Mouse (Mus musculus) limb, embryonic 14.5 days (tissue): ENCODE data around the gene Shc1. TPM values are rescaled to one million over a fixed set of nuclear protein-coding genes. Genes with fewer than 3 reads are reported as not detected.

Source experiments
- ATAC-seq: fragments of 200-750 bp; cut with Nextera tagmentation; 2 replicates; pipeline ENCODE4 v1.8.0; 2017; ENCODE audit warnings: low read depth, moderate number of reproducible peaks, moderate TSS enrichment; ENCODE audit not compliant: low FRiP score
- DNase-seq: peaks from one replicate; pipeline ENCODE4 v3.0.0-alpha.2; 2015; ENCODE audit warnings: low spot score
- H3K27ac ChIP-seq: fragments of 300-500 bp; sonication (generic); replicated peaks from 2 replicates; pipeline ENCODE4 v1.5.1; 2014; ENCODE audit warnings: low read depth, mild to moderate bottlenecking, low read length, moderate library complexity, mixed read lengths
- H3K27me3 ChIP-seq: fragments of 300-500 bp; sonication (generic); 2 replicates; pipeline ENCODE4 v1.6.1; 2014; ENCODE audit warnings: low read length, mixed read lengths; ENCODE audit not compliant: control insufficient read depth, insufficient read depth
- H3K36me3 ChIP-seq: fragments of 300-500 bp; sonication (generic); 2 replicates; pipeline ENCODE4 v1.6.1; 2014; ENCODE audit warnings: mild to moderate bottlenecking, low read length, moderate library complexity, mixed read lengths; ENCODE audit not compliant: control insufficient read depth, insufficient read depth
- H3K4me1 ChIP-seq: fragments of 300-500 bp; sonication (generic); 2 replicates; pipeline ENCODE4 v1.6.1; 2014; ENCODE audit warnings: antibody characterized with exemption, low read length, mixed read lengths; ENCODE audit not compliant: control insufficient read depth, insufficient read depth
- H3K4me2 ChIP-seq: fragments of 300-500 bp; sonication (generic); replicated peaks from 2 replicates; pipeline ENCODE4 v1.6.1; 2014; ENCODE audit warnings: low read depth, mild to moderate bottlenecking, low read length, moderate library complexity; ENCODE audit not compliant: severe bottlenecking
- H3K4me3 ChIP-seq: fragments of 300-500 bp; sonication (generic); replicated peaks from 2 replicates; pipeline ENCODE4 v1.5.1; 2014; ENCODE audit warnings: low read length
- H3K9ac ChIP-seq: fragments of 300-500 bp; sonication (generic); 2 replicates; pipeline ENCODE4 v1.6.1; 2014; ENCODE audit warnings: mild to moderate bottlenecking, low read depth, low read length, moderate library complexity; ENCODE audit not compliant: severe bottlenecking
- H3K9me3 ChIP-seq: fragments of 300-500 bp; sonication (generic); 2 replicates; pipeline ENCODE4 v1.6.1; 2016; ENCODE audit warnings: low read length; ENCODE audit not compliant: control insufficient read depth
- POLR2A ChIP-seq: fragments of 200-500 bp; IDR thresholded peaks from 2 replicates; pipeline ENCODE4 v1.8.0; 2012; ENCODE audit warnings: inconsistent platforms, mild to moderate bottlenecking, moderate library complexity, borderline replicate concordance; ENCODE audit not compliant: insufficient read depth, insufficient read length; ENCODE audit errors: extremely low read depth
- WGBS: fragments of 180-500 bp; shearing (Covaris S2); extraction: QIAGEN DNeasy Blood & Tissue Kit; methylation state at CpG from one replicate; pipeline ENCODE4 v1.1.7; 2014; 5-methylcytosine and 5-hydroxymethylcytosine counted together
- polyA plus RNA-seq, 2 experiments: library from polyadenylated mRNA; depleted of rRNA in 1 of 2; stranded (reverse) in 1 of 2; unstranded in 1 of 2; fragments of >200 nt; fragmentation: Nextera tagmentation in 1 of 2; extraction: Ambion mirVana in 1 of 2; gene quantifications; 2 replicates each; pipeline versions ENCODE4 v1.2.1 to v1.2.3; 2012 to 2014

The Shc1 gene
- polyA plus RNA-seq, 2 experiments = 72.5 to 134 TPM

GRCm38 (mm10) chr3:89401329-89401728, 16.9 kb upstream of the Shc1 start:
- H3K27me3 ChIP-seq = no peaks in the 10 kb centered on the region
- H3K4me3 ChIP-seq = no peak overlapping the region
- no peak overlapping the region for H3K27ac ChIP-seq
- TF ChIP-seq POLR2A = no peak
- no peak for DNase-seq
- H3K9ac ChIP-seq = no peak overlapping the region
- ATAC-seq = no peak
- H3K36me3 ChIP-seq = peaks cover 33% of the 10 kb centered on the region
- WGBS = 81% methylated on average over 7 of the region's 7 CpGs
- H3K4me2 ChIP-seq = no peak overlapping the region
- H3K9me3 ChIP-seq = no peaks in the 10 kb centered on the region
- H3K4me1 ChIP-seq = peaks cover 6% of the 10 kb centered on the region

- WGBS = 87% methylated on average over 5 of the region's 5 CpGs
- H3K9ac ChIP-seq = no peak within 1 kb of the TSS
- H3K4me1 ChIP-seq = no peaks in the 10 kb centered on the region
These were observed 15.6 kb upstream of the Shc1 start, which contains the start of gene Lenep for GRCm38 (mm10) chr3:89402693-89403092. Lenep (minus strand) TSS chr3:89402793.

GRCm38 (mm10) chr3:89406887-89407286, 11.4 kb upstream of the Shc1 start:
- peaks cover 38% of the 10 kb centered on the region for H3K36me3 ChIP-seq
- no peak overlapping the region for H3K4me3 ChIP-seq
- no peak for ATAC-seq
- TF ChIP-seq POLR2A = no peak
- no peak for DNase-seq
- peaks cover 7% of the 10 kb centered on the region for H3K4me1 ChIP-seq
- no peaks in the 10 kb centered on the region for H3K27me3 ChIP-seq
- 92% methylated on average over 6 of the region's 6 CpGs for WGBS
- no peak overlapping the region for H3K27ac ChIP-seq
- H3K9ac ChIP-seq = no peak overlapping the region
- no peak overlapping the region for H3K4me2 ChIP-seq
- H3K9me3 ChIP-seq = no peaks in the 10 kb centered on the region

More at GRCm38 (mm10) chr3:89402693-89403092, 15.6 kb upstream of the Shc1 start, which contains the start of gene Lenep:
- no peak within 1 kb of the TSS for H3K4me3 ChIP-seq
- H3K9me3 ChIP-seq = no peaks in the 10 kb centered on the region
- H3K4me2 ChIP-seq = no peak within 1 kb of the TSS
- no peak within 1 kb of the TSS for H3K27ac ChIP-seq
- ATAC-seq (no peak), DNase-seq (no peak)
- TF ChIP-seq POLR2A = no peak
- H3K36me3 ChIP-seq = peaks cover 33% of the 10 kb centered on the region
- H3K27me3 ChIP-seq = no peaks in the 10 kb centered on the region

GRCm38 (mm10) chr3:89408448-89408847, 9.8 kb upstream of the Shc1 start:
- Histone ChIP-seq H3K4me2 (no peak overlapping the region), H3K4me1 (peaks cover 7% of the 10 kb centered on the region), H3K9me3 (no peaks in the 10 kb centered on the region), H3K4me3 (no peak overlapping the region), H3K9ac (no peak overlapping the region), H3K36me3 (peaks cover 26% of the 10 kb centered on the region), H3K27ac (no peak overlapping the region), H3K27me3 (no peaks in the 10 kb centered on the region)
- DNase-seq (no peak), ATAC-seq (no peak)
- no peak for TF ChIP-seq POLR2A
- WGBS = 68% methylated on average over 16 of the region's 16 CpGs

GRCm38 (mm10) chr3:89409701-89410100, 8.5 kb upstream of the Shc1 start:
- 91% methylated on average over 3 of the region's 3 CpGs for WGBS

GRCm38 (mm10) chr3:89410864-89411263, 7.4 kb upstream of the Shc1 start:
- WGBS = 77% methylated on average over 10 of the region's 10 CpGs
- peak overlapping the region; percentile 72 for H3K4me2 ChIP-seq
- peaks cover 7% of the 10 kb centered on the region for H3K4me1 ChIP-seq
- no peaks in the 10 kb centered on the region for H3K9me3 ChIP-seq
- H3K27me3 ChIP-seq = no peaks in the 10 kb centered on the region
- H3K4me3 ChIP-seq = peak overlapping the region; percentile 50
- ATAC-seq (no peak), DNase-seq (no peak)
- H3K36me3 ChIP-seq = peaks cover 31% of the 10 kb centered on the region
- no peak for TF ChIP-seq POLR2A
- H3K9ac ChIP-seq = peak overlapping the region; percentile 21; the same call in 1 of the 2 replicates
- H3K27ac ChIP-seq = no peak overlapping the region

More at GRCm38 (mm10) chr3:89409701-89410100, 8.5 kb upstream of the Shc1 start:
- peaks cover 7% of the 10 kb centered on the region for H3K4me1 ChIP-seq
- H3K9me3 ChIP-seq = no peaks in the 10 kb centered on the region
- DNase-seq = no peak
- no peak overlapping the region for H3K4me3 ChIP-seq
- ATAC-seq = no peak
- H3K27ac ChIP-seq = no peak overlapping the region
- H3K27me3 ChIP-seq = no peaks in the 10 kb centered on the region
- no peak overlapping the region for H3K4me2 ChIP-seq
- H3K9ac ChIP-seq = no peak overlapping the region
- peaks cover 27% of the 10 kb centered on the region for H3K36me3 ChIP-seq
- no peak for TF ChIP-seq POLR2A
